Mouse (Mus musculus) hindbrain, embryonic 13.5 days (tissue): ENCODE data around the gene Ltf. TPM values are rescaled to one million over a fixed set of nuclear protein-coding genes. Genes with fewer than 3 reads are reported as not detected.

Experiments
- ATAC-seq: fragments of 200-750 bp; cut with Nextera tagmentation; 2 replicates; pipeline ENCODE4 v1.8.0; 2017; ENCODE audit warnings: moderate TSS enrichment; ENCODE audit not compliant: low FRiP score
- H3K27ac ChIP-seq: fragments of 300-500 bp; sonication (generic); 2 replicates; pipeline ENCODE4 v1.5.1; 2015; ENCODE audit warnings: inconsistent platforms, mild to moderate bottlenecking, moderate library complexity
- H3K27me3 ChIP-seq: fragments of 300-500 bp; sonication (generic); 2 replicates; pipeline ENCODE4 v1.6.1; 2015; ENCODE audit warnings: mild to moderate bottlenecking, inconsistent platforms
- H3K36me3 ChIP-seq: fragments of 300-500 bp; sonication (generic); 2 replicates; pipeline ENCODE4 v1.6.1; 2015; ENCODE audit warnings: mild to moderate bottlenecking, inconsistent platforms
- H3K4me1 ChIP-seq: fragments of 300-500 bp; sonication (generic); replicated peaks from 2 replicates; pipeline ENCODE4 v1.6.1; 2015; ENCODE audit warnings: inconsistent platforms
- H3K4me2 ChIP-seq: fragments of 300-500 bp; sonication (generic); 2 replicates; pipeline ENCODE4 v1.6.1; 2015; ENCODE audit warnings: inconsistent platforms, mild to moderate bottlenecking, moderate library complexity
- H3K4me3 ChIP-seq: fragments of 300-500 bp; sonication (generic); 2 replicates; pipeline ENCODE4 v1.5.1; 2015; ENCODE audit warnings: mild to moderate bottlenecking, inconsistent platforms
- H3K9ac ChIP-seq: fragments of 300-500 bp; sonication (generic); 2 replicates; pipeline ENCODE4 v1.6.1; 2015; ENCODE audit warnings: mild to moderate bottlenecking, inconsistent platforms
- H3K9me3 ChIP-seq: fragments of 300-500 bp; sonication (generic); 2 replicates; pipeline ENCODE4 v1.6.1; 2016; ENCODE audit warnings: inconsistent platforms
- WGBS: fragments of 180-500 bp; shearing (Covaris S2); methylation state at CpG from one replicate; pipeline ENCODE4 v1.1.7; 2015; 5-methylcytosine and 5-hydroxymethylcytosine counted together
- polyA plus RNA-seq: library from polyadenylated mRNA; unstranded; fragments of >200 nt; fragmentation: Nextera tagmentation; extraction: Ambion mirVana; gene quantifications from 2 replicates; pipeline ENCODE4 v1.2.1, GENCODE M21; 2015

The Ltf gene
- polyA plus RNA-seq, 1 experiment from 2014 or later: 1.4 TPM

GRCm38 (mm10) chr9:111046222-111046621 is 27.2 kb downstream of the Ltf start:
- no peak overlapping the region for H3K27ac ChIP-seq
- H3K4me2 ChIP-seq: no peak overlapping the region
- no peaks in the 10 kb centered on the region for H3K36me3 ChIP-seq
- no peak for ATAC-seq
- no peaks in the 10 kb centered on the region for H3K9me3 ChIP-seq
- WGBS: 84% methylated on average over 3 of the region's 3 CpGs
- no peaks in the 10 kb centered on the region for H3K27me3 ChIP-seq
- no peaks in the 10 kb centered on the region for H3K4me1 ChIP-seq
- no peak overlapping the region for H3K9ac ChIP-seq
- H3K4me3 ChIP-seq: no peak overlapping the region

- 92% methylated on average over 5 of the region's 5 CpGs for WGBS
- ATAC-seq: no peak
- no peaks in the 10 kb centered on the region for H3K27me3 ChIP-seq
- no peak overlapping the region for H3K27ac ChIP-seq
- H3K36me3 ChIP-seq: no peaks in the 10 kb centered on the region
- H3K9me3 ChIP-seq: no peaks in the 10 kb centered on the region
- H3K4me1 ChIP-seq: no peaks in the 10 kb centered on the region
- H3K4me2 ChIP-seq: no peak overlapping the region
- no peak overlapping the region for H3K9ac ChIP-seq
- H3K4me3 ChIP-seq: no peak overlapping the region
These were observed 28.2 kb downstream of the Ltf start for GRCm38 (mm10) chr9:111047266-111047665.

- H3K27ac ChIP-seq: no peak overlapping the region
- H3K9ac ChIP-seq: no peak overlapping the region
- 88% methylated on average over 3 of the region's 3 CpGs for WGBS
- H3K4me1 ChIP-seq: no peaks in the 10 kb centered on the region
- H3K9me3 ChIP-seq: no peaks in the 10 kb centered on the region
- no peaks in the 10 kb centered on the region for H3K36me3 ChIP-seq
- no peak overlapping the region for H3K4me2 ChIP-seq
- H3K4me3 ChIP-seq: no peak overlapping the region
- ATAC-seq: no peak
- H3K27me3 ChIP-seq: no peaks in the 10 kb centered on the region
These were observed 29.4 kb downstream of the Ltf start for GRCm38 (mm10) chr9:111048452-111048851.

GRCm38 (mm10) chr9:111054923-111055322 is 35.9 kb downstream of the Ltf start:
- no peak for ATAC-seq
- Histone ChIP-seq H3K4me2 (no peak overlapping the region), H3K9ac (no peak overlapping the region), H3K27ac (no peak overlapping the region), H3K36me3 (no peaks in the 10 kb centered on the region), H3K27me3 (no peaks in the 10 kb centered on the region), H3K9me3 (no peaks in the 10 kb centered on the region), H3K4me3 (no peak overlapping the region), H3K4me1 (no peaks in the 10 kb centered on the region)
- 92% methylated on average over 9 of the region's 9 CpGs for WGBS

- Histone ChIP-seq H3K9ac (no peak overlapping the region), H3K4me1 (no peaks in the 10 kb centered on the region), H3K9me3 (no peaks in the 10 kb centered on the region), H3K4me2 (peak overlapping the region; percentile 32), H3K27me3 (no peaks in the 10 kb centered on the region), H3K27ac (no peak overlapping the region), H3K4me3 (peak overlapping the region; percentile 7; the same call in 1 of the 2 replicates), H3K36me3 (no peaks in the 10 kb centered on the region)
- 84% methylated on average over 29 of the region's 29 CpGs for WGBS
- ATAC-seq: no peak
These were observed 36.9 kb downstream of the Ltf start for GRCm38 (mm10) chr9:111055800-111056518.

- Histone ChIP-seq H3K9ac (no peak overlapping the region), H3K4me3 (peak overlapping the region; percentile 7; the same call in 1 of the 2 replicates), H3K36me3 (no peaks in the 10 kb centered on the region), H3K27me3 (no peaks in the 10 kb centered on the region), H3K9me3 (no peaks in the 10 kb centered on the region), H3K27ac (no peak overlapping the region), H3K4me2 (peak overlapping the region; percentile 32), H3K4me1 (no peaks in the 10 kb centered on the region)
- 60% methylated on average over 11 of the region's 11 CpGs for WGBS
- ATAC-seq: no peak
These were observed 37.4 kb downstream of the Ltf start for GRCm38 (mm10) chr9:111056519-111056797.

GRCm38 (mm10) chr9:111056798-111057543 is 37.9 kb downstream of the Ltf start, which contains the start of gene Ccrl2:
Gene Ccrl2 (minus strand): TSS chr9:111057519.
- Histone ChIP-seq H3K4me3 (peak within 1 kb of the TSS; percentile 7; the same call in 1 of the 2 replicates), H3K4me2 (peak within 1 kb of the TSS; percentile 32), H3K4me1 (no peaks in the 10 kb centered on the region), H3K27me3 (no peaks in the 10 kb centered on the region), H3K36me3 (no peaks in the 10 kb centered on the region), H3K27ac (no peak within 1 kb of the TSS), H3K9me3 (no peaks in the 10 kb centered on the region), H3K9ac (no peak within 1 kb of the TSS)
- ATAC-seq: no peak
- WGBS: 60% methylated on average over 17 of the region's 17 CpGs

- WGBS: 75% methylated on average over 14 of the region's 14 CpGs
- Histone ChIP-seq H3K4me3 (no peak overlapping the region), H3K4me1 (no peaks in the 10 kb centered on the region), H3K36me3 (no peaks in the 10 kb centered on the region), H3K27ac (no peak overlapping the region), H3K9ac (no peak overlapping the region), H3K27me3 (no peaks in the 10 kb centered on the region), H3K9me3 (no peaks in the 10 kb centered on the region), H3K4me2 (no peak overlapping the region)
- ATAC-seq: no peak
These were observed 38.7 kb downstream of the Ltf start for GRCm38 (mm10) chr9:111057544-111058370.

GRCm38 (mm10) chr9:111058943-111059556 is 40.0 kb downstream of the Ltf start:
- H3K36me3 ChIP-seq: no peaks in the 10 kb centered on the region
- H3K4me2 ChIP-seq: no peak overlapping the region
- 85% methylated on average over 10 of the region's 10 CpGs for WGBS
- no peak overlapping the region for H3K4me3 ChIP-seq
- no peaks in the 10 kb centered on the region for H3K4me1 ChIP-seq
- no peak for ATAC-seq
- no peaks in the 10 kb centered on the region for H3K27me3 ChIP-seq
- H3K9me3 ChIP-seq: no peaks in the 10 kb centered on the region
- H3K9ac ChIP-seq: no peak overlapping the region
- H3K27ac ChIP-seq: no peak overlapping the region

- Histone ChIP-seq H3K36me3 (no peaks in the 10 kb centered on the region), H3K9me3 (no peaks in the 10 kb centered on the region), H3K27me3 (no peaks in the 10 kb centered on the region), H3K27ac (no peak overlapping the region), H3K4me1 (no peaks in the 10 kb centered on the region), H3K4me2 (no peak overlapping the region), H3K9ac (no peak overlapping the region), H3K4me3 (no peak overlapping the region)
- 79% methylated on average over 5 of the region's 5 CpGs for WGBS
- ATAC-seq: no peak
These were observed 43.8 kb downstream of the Ltf start for GRCm38 (mm10) chr9:111062840-111063239.

GRCm38 (mm10) chr9:111067052-111067451 is 48.0 kb downstream of the Ltf start:
- H3K9ac ChIP-seq: no peak overlapping the region
- H3K4me3 ChIP-seq: no peak overlapping the region
- 90% methylated on average over 4 of the region's 4 CpGs for WGBS
- H3K4me2 ChIP-seq: no peak overlapping the region
- no peaks in the 10 kb centered on the region for H3K9me3 ChIP-seq
- no peaks in the 10 kb centered on the region for H3K27me3 ChIP-seq
- H3K27ac ChIP-seq: no peak overlapping the region
- H3K36me3 ChIP-seq: no peaks in the 10 kb centered on the region
- ATAC-seq: no peak
- H3K4me1 ChIP-seq: no peaks in the 10 kb centered on the region

GRCm38 (mm10) chr9:111070546-111070961 is 51.5 kb downstream of the Ltf start:
- H3K36me3 ChIP-seq: no peaks in the 10 kb centered on the region
- H3K27ac ChIP-seq: no peak overlapping the region
- H3K27me3 ChIP-seq: no peaks in the 10 kb centered on the region
- H3K9me3 ChIP-seq: peaks cover 10% of the 10 kb centered on the region
- H3K9ac ChIP-seq: no peak overlapping the region
- ATAC-seq: no peak
- H3K4me1 ChIP-seq: no peaks in the 10 kb centered on the region
- 39% methylated on average over 4 of the region's 4 CpGs for WGBS
- no peak overlapping the region for H3K4me3 ChIP-seq
- H3K4me2 ChIP-seq: no peak overlapping the region
